Mouse (Mus musculus) hindbrain, embryonic 13.5 days (tissue): ENCODE measurements at regions not wholly inside any gene's neighbourhood (a gene's known extent, or its start where the extent isn't known, plus 50 kb on each side); places are given as distances from the start of the nearest gene placed in this dataset.

Source experiments
- ATAC-seq: fragments of 200-750 bp; cut with Nextera tagmentation; 2 replicates; pipeline ENCODE4 v1.8.0; 2017; ENCODE audit warnings: moderate TSS enrichment; ENCODE audit not compliant: low FRiP score
- H3K27ac ChIP-seq: fragments of 300-500 bp; sonication (generic); 2 replicates; pipeline ENCODE4 v1.5.1; 2015; ENCODE audit warnings: inconsistent platforms, mild to moderate bottlenecking, moderate library complexity
- H3K27me3 ChIP-seq: fragments of 300-500 bp; sonication (generic); 2 replicates; pipeline ENCODE4 v1.6.1; 2015; ENCODE audit warnings: mild to moderate bottlenecking, inconsistent platforms
- H3K36me3 ChIP-seq: fragments of 300-500 bp; sonication (generic); 2 replicates; pipeline ENCODE4 v1.6.1; 2015; ENCODE audit warnings: mild to moderate bottlenecking, inconsistent platforms
- H3K4me1 ChIP-seq: fragments of 300-500 bp; sonication (generic); replicated peaks from 2 replicates; pipeline ENCODE4 v1.6.1; 2015; ENCODE audit warnings: inconsistent platforms
- H3K4me2 ChIP-seq: fragments of 300-500 bp; sonication (generic); 2 replicates; pipeline ENCODE4 v1.6.1; 2015; ENCODE audit warnings: inconsistent platforms, mild to moderate bottlenecking, moderate library complexity
- H3K4me3 ChIP-seq: fragments of 300-500 bp; sonication (generic); 2 replicates; pipeline ENCODE4 v1.5.1; 2015; ENCODE audit warnings: mild to moderate bottlenecking, inconsistent platforms
- H3K9ac ChIP-seq: fragments of 300-500 bp; sonication (generic); 2 replicates; pipeline ENCODE4 v1.6.1; 2015; ENCODE audit warnings: mild to moderate bottlenecking, inconsistent platforms
- H3K9me3 ChIP-seq: fragments of 300-500 bp; sonication (generic); 2 replicates; pipeline ENCODE4 v1.6.1; 2016; ENCODE audit warnings: inconsistent platforms
- WGBS: fragments of 180-500 bp; shearing (Covaris S2); methylation state at CpG from one replicate; pipeline ENCODE4 v1.1.7; 2015; 5-methylcytosine and 5-hydroxymethylcytosine counted together

DNA sequence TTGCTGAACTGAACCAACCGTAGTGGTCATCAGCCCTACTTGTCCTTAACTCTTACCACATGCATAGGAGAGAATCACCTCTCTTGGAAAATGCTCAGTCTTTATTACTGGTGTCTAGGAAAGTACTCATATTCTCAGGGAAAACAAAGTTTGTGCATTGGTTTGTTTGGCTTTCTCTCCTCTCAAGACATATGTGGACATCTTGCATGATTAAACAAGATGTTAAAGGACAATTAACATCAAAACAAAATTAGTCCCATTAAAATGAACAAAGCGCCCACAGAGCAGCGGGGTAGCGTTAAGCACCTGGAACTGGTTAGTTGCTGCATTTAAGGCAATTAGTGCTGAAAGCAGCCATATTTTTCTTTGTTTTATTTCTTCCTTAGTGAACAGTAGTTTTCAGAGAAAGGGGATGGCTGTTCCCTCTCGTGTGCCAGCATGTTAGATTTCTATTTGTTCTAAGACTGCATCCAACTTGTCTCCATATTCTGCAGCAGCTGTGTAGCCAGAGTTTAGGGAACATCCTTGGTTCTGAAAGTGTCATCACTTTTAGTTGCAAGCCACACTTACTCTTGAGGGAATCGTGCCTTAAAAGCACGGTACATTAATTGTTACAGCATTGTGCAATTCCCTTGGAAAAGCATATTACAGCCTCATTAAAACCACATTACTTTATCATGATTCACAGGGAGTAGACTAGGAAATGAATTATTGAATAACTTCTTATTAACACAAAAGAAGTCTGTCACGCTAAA is 137.7 kb downstream of the Ube2u start:
- Histone ChIP-seq H3K9ac (no peak overlapping the region), H3K9me3 (no peaks in the 10 kb centered on the region), H3K36me3 (no peaks in the 10 kb centered on the region), H3K4me1 (peaks cover 11% of the 10 kb centered on the region), H3K4me3 (no peak overlapping the region), H3K27ac (peak overlapping the region; percentile 8; the same call in 1 of the 2 replicates), H3K4me2 (no peak overlapping the region), H3K27me3 (no peaks in the 10 kb centered on the region)
- WGBS = 60% methylated on average over 8 of the region's 8 CpGs
- ATAC-seq = peak; percentile 61

DNA sequence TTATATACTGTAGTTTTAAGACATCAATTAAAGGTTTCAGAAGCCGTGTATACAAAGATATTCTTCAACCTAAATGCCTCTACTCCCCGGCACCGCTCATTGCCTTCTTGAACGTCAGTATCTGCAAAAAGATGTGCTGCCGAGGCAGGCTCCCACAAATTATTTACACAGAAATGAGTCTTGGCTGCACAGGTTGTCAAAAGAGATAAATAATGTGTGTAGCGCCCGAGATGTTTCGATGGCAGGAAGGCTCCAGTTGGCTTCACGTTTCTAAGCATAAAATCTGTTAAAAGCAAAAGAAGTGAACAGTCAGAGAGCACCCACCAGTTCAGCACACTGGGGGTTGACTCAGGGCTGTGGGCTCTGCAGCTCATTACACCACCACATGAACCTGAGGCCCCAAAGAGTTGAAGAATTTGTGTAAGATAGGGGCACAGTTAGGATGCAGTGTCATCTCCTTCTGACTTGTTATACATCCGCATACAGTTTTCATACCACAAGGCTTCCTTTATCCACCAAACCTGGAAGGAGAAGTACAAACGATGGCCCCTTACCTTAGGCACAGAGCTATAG is 138.4 kb downstream of the Ube2u start:
- no peak overlapping the region for H3K4me3 ChIP-seq
- H3K36me3 ChIP-seq = no peaks in the 10 kb centered on the region
- peaks cover 11% of the 10 kb centered on the region for H3K4me1 ChIP-seq
- no peaks in the 10 kb centered on the region for H3K9me3 ChIP-seq
- H3K9ac ChIP-seq = no peak overlapping the region
- H3K27me3 ChIP-seq = no peaks in the 10 kb centered on the region
- peak overlapping the region; percentile 76 for H3K27ac ChIP-seq
- peak; percentile 63; the same call in 1 of the 2 replicates for ATAC-seq
- H3K4me2 ChIP-seq = peak overlapping the region; percentile 21; the same call in 1 of the 2 replicates
- WGBS = 62% methylated on average over 11 of the region's 11 CpGs

DNA sequence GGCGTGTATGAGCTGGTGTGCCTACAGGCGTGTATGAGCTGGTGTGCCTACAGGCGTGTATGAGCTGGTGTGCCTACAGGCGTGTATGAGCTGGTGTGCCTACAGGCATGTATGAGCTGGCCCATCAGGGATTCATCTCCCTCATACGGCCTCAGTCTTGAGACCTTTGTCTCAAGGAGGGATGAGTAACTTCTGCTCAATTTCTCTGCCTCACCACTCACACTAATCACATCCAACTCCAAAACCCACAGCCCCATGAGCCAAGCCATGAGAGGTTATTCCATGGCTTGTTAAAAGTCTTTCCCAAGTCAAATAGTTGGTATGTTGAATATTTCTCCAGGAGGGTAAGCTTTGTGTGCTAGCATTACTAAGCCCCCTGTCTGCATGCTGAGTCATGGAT is 146.0 kb downstream of the Ube2u start:
- Histone ChIP-seq H3K4me2 (no peak overlapping the region), H3K27me3 (no peaks in the 10 kb centered on the region), H3K36me3 (no peaks in the 10 kb centered on the region), H3K4me3 (no peak overlapping the region), H3K4me1 (no peaks in the 10 kb centered on the region), H3K9ac (no peak overlapping the region), H3K9me3 (no peaks in the 10 kb centered on the region), H3K27ac (no peak overlapping the region)
- ATAC-seq = no peak
- WGBS = 99% methylated on average over 4 of the region's 5 CpGs

DNA sequence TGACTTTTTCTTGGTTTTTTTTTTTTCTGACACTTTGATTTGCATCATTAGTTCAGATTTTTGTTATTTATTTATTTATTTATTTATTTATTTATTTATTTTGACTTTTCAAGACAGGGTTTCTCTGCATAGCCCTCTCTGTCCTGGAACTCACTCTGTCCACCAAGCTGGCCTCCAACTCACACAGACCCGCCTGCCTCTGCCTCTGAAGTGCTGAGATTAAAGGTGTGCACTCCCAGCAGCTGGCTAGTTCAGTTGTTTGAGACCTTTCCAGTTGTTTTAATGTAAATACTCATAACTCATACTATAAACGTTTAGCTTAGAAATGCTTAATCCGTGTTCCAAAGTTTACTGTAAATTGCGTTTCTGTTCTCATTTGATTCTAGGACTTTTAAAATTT is 147.9 kb downstream of the Ube2u start:
- WGBS = 94% methylated on average over 4 of the region's 4 CpGs
- Histone ChIP-seq H3K27ac (no peak overlapping the region), H3K27me3 (no peaks in the 10 kb centered on the region), H3K9me3 (no peaks in the 10 kb centered on the region), H3K9ac (no peak overlapping the region), H3K36me3 (no peaks in the 10 kb centered on the region), H3K4me2 (no peak overlapping the region), H3K4me3 (no peak overlapping the region), H3K4me1 (no peaks in the 10 kb centered on the region)
- no peak for ATAC-seq

DNA sequence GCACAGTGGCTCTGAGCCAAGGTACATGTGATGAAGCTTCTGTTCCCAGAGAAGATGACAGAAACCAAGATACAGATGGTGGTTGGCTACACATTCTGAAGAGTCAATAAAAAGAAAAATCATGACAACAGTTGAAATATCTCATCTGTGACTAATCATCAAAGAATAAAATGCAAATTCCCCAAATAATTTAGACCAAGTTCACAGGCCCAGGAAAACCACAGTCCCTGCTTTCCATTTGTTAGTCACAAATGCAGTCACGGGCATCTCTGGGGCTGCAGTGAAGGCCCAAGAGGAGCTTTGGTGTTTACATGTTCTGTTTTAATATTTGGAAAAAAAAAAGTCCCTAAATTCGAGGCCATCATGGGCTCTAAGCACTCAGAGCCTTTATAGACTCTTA is 142.1 kb upstream of the Cachd1 start:
- H3K4me3 ChIP-seq = no peak overlapping the region
- ATAC-seq = no peak
- no peak overlapping the region for H3K27ac ChIP-seq
- no peak overlapping the region for H3K9ac ChIP-seq
- no peak overlapping the region for H3K4me2 ChIP-seq
- H3K9me3 ChIP-seq = no peaks in the 10 kb centered on the region
- no peaks in the 10 kb centered on the region for H3K36me3 ChIP-seq
- no peaks in the 10 kb centered on the region for H3K4me1 ChIP-seq
- H3K27me3 ChIP-seq = no peaks in the 10 kb centered on the region
- 58% methylated on average over 2 of the region's 2 CpGs for WGBS

DNA sequence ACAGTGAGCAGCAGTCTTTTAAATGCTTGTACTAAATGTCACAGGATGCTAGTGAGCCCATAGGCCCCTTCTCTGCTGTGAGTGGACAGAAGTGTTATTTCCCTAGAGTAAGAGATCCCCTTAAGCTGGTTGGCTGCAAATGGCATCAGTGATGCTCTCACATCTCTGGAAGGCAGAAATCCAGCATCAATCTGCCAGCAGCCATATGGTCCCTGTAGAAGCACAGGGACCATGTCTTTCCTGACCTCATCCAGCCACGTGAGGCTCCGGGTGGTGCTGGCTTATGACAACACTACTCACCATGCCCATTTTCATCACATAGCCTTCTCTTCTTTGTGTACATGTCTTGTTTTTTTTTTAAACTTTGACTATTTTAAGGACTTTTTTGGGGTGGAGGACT is 138.9 kb upstream of the Cachd1 start:
- Histone ChIP-seq H3K4me1 (no peaks in the 10 kb centered on the region), H3K27ac (no peak overlapping the region), H3K27me3 (no peaks in the 10 kb centered on the region), H3K9me3 (no peaks in the 10 kb centered on the region), H3K36me3 (no peaks in the 10 kb centered on the region), H3K4me3 (no peak overlapping the region), H3K9ac (no peak overlapping the region), H3K4me2 (no peak overlapping the region)
- ATAC-seq = no peak
- WGBS = 81% methylated on average over 2 of the region's 2 CpGs

DNA sequence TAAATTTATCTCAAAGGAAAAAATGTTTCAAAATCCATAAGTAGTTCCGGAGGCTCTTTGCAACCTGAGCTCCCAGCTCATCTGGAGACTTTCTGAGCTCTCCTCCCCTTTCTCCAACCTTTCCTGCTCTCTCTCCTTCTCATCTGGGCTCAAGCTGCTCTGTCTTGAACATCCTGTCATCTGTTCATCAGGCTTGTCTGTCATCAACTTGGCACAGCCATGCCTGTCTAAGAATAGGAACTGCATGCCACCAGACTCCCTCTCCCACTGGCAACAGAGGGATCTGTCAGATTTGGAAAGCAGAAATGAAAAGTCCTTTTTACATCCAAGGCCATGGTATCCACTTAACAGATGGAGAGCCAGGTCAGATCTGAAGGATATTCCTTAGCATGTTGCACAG is 115.3 kb upstream of the Cachd1 start:
- ATAC-seq = no peak
- Histone ChIP-seq H3K36me3 (no peaks in the 10 kb centered on the region), H3K4me3 (no peak overlapping the region), H3K27me3 (no peaks in the 10 kb centered on the region), H3K9me3 (no peaks in the 10 kb centered on the region), H3K4me1 (peaks cover 8% of the 10 kb centered on the region), H3K9ac (no peak overlapping the region), H3K4me2 (no peak overlapping the region), H3K27ac (no peak overlapping the region)
- WGBS = 85% methylated on average over 1 of the region's 1 CpGs

DNA sequence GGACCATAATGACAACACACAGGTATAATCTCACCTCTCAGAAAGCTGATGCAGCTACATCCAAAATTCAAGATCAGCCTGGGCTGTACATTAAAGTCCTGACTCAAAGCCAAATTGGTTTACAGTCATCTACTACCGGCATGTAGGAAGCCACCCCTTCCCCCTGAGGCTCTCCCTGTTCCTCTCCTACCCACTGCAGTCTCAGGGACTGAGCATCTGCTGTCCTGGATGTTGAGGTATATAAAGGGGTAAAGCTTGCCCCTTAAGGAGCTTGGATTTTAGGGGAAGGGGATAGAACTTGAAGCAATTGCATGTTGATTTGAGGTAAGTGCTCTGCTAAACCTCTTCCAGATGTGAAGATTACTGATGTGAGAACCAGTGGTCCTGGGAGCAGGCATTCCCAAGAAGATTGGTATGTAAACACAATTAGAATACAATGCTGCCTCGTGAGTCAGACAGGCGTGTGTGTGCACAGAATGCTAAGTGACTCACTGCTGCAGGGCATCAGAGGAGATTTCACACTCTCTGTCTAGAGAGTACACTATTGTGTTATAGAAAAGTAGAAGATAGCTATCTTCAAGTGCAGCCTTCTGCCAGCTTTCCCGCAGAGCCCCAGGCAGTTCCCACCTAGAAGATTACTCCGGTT is 111.7 kb upstream of the Cachd1 start:
- no peak overlapping the region for H3K9ac ChIP-seq
- H3K27me3 ChIP-seq = no peaks in the 10 kb centered on the region
- no peak overlapping the region for H3K4me2 ChIP-seq
- 15% methylated on average over 5 of the region's 5 CpGs for WGBS
- H3K4me1 ChIP-seq = peaks cover 8% of the 10 kb centered on the region
- ATAC-seq = peak; percentile 85
- peak overlapping the region; percentile 75 for H3K27ac ChIP-seq
- no peak overlapping the region for H3K4me3 ChIP-seq
- no peaks in the 10 kb centered on the region for H3K36me3 ChIP-seq
- no peaks in the 10 kb centered on the region for H3K9me3 ChIP-seq

DNA sequence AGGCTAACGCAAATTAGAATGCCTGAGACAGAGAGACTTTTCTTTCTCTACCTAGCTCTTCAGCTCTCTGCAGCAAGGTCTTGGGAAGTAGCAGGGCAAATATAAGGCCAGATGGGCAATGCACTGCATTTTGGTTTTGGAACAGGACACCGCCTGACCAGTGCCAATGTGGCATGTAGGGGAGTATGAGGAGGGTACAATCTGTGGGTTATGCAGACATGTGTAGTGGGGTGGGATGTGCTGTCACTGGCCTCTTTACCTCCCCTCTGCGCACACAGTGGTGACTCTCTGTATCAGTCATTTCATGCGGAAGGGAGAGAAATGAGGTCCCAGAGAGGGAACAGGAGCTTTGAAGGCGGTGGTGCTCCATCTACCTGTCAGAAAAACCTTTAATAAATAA is 105.9 kb upstream of the Cachd1 start:
- Histone ChIP-seq H3K36me3 (no peaks in the 10 kb centered on the region), H3K4me1 (peaks cover 10% of the 10 kb centered on the region), H3K9ac (no peak overlapping the region), H3K4me3 (no peak overlapping the region), H3K27ac (no peak overlapping the region), H3K9me3 (no peaks in the 10 kb centered on the region), H3K27me3 (no peaks in the 10 kb centered on the region), H3K4me2 (no peak overlapping the region)
- ATAC-seq = 0 out of 2 replicates have a peak, but pooled peaks have one; percentile 57
- WGBS = 76% methylated on average over 5 of the region's 5 CpGs

DNA sequence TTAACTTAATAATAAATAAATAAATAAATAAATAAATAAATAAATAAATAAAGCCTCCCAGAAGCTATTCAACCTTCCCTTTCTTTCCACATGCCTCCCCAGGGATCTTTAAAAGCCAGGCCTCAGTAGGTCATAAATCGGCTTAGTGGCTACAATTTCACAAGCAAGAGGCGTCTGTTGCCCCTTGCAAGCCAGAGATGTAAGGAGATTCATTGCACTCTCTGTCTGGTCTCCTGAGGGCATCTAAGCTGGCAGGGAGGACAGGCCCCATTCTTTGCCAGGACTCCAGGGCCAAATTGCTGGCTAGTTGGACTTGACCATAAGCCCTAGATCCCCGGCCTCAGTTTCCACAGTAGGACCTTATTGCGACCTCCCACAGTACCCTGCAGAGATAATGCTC is 101.6 kb upstream of the Cachd1 start:
- Histone ChIP-seq H3K27me3 (no peaks in the 10 kb centered on the region), H3K36me3 (no peaks in the 10 kb centered on the region), H3K4me2 (no peak overlapping the region), H3K4me1 (peaks cover 10% of the 10 kb centered on the region), H3K27ac (no peak overlapping the region), H3K4me3 (no peak overlapping the region), H3K9ac (no peak overlapping the region), H3K9me3 (no peaks in the 10 kb centered on the region)
- no peak for ATAC-seq
- WGBS = 76% methylated on average over 4 of the region's 4 CpGs

DNA sequence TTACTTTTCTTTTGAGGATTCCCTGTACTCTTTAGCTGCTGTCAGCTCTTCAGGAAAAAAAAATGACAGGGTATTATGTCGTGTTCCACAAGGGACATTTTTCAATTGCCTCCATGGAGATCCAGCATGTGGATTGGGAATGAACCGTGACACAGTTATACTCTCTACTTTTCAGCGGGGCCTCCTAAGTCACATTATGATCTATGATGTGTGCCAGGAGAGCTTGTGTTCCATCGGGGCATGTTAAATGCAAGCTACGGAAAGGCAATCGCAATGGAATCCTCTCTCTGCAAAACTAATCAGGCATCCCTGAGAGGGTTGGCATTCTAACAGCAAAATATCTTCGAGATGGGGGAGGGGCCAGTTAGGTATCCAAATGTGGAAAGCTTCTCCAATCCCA is 92.7 kb upstream of the Cachd1 start:
- Histone ChIP-seq H3K27me3 (no peaks in the 10 kb centered on the region), H3K4me2 (no peak overlapping the region), H3K9me3 (no peaks in the 10 kb centered on the region), H3K4me3 (no peak overlapping the region), H3K9ac (no peak overlapping the region), H3K27ac (no peak overlapping the region), H3K4me1 (peaks cover 8% of the 10 kb centered on the region), H3K36me3 (no peaks in the 10 kb centered on the region)
- ATAC-seq = no peak
- 27% methylated on average over 7 of the region's 7 CpGs for WGBS

DNA sequence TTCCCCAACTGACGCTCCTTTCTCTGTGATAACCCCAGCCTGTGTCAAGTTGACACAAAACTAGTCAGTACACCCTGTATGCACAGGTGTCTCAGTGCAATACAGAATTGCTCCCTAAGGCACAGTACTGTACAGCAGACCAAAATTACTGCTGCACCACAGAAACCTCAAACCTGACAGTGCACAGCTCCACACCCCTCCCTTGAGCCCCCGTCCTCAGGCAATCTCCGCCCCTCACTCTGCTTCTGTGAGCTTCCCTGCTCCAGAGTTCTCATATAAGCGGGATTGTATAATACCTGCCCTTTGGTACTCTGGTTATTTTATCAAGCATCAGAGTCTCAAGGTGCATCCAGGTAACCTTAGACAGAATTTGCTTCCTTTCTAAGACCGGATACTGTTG is 76.5 kb upstream of the Cachd1 start:
- H3K27ac ChIP-seq = no peak overlapping the region
- no peaks in the 10 kb centered on the region for H3K27me3 ChIP-seq
- no peaks in the 10 kb centered on the region for H3K36me3 ChIP-seq
- no peaks in the 10 kb centered on the region for H3K9me3 ChIP-seq
- H3K9ac ChIP-seq = no peak overlapping the region
- no peak for ATAC-seq
- no peak overlapping the region for H3K4me3 ChIP-seq
- 80% methylated on average over 5 of the region's 5 CpGs for WGBS
- H3K4me2 ChIP-seq = no peak overlapping the region
- H3K4me1 ChIP-seq = no peaks in the 10 kb centered on the region

DNA sequence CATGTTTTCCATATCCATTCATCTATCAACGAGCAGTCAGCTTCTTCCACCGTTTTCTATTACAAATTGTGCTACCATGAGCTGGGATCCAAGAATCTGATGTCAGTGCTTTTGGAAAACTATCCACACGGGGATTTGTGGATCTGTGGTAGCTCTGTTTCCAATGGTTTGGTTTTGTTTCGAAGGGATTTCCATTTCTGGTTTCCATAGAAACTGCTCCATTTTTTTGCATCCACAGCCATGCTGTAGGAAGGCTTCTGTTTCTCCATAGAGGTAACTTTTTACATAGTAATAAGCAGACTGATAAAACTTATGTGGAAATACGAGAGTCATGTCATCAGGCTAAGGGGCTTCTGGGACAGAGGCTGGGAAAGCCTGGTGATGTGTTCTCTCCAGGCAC is 76.1 kb upstream of the Cachd1 start:
- Histone ChIP-seq H3K4me1 (no peaks in the 10 kb centered on the region), H3K36me3 (no peaks in the 10 kb centered on the region), H3K9me3 (no peaks in the 10 kb centered on the region), H3K9ac (no peak overlapping the region), H3K4me2 (no peak overlapping the region), H3K4me3 (no peak overlapping the region), H3K27ac (no peak overlapping the region), H3K27me3 (no peaks in the 10 kb centered on the region)
- ATAC-seq = no peak
- 72% methylated on average over 5 of the region's 5 CpGs for WGBS
